Mouse (Mus musculus): ENCODE results near the gene Drc1.

The Drc1 gene

DNA sequence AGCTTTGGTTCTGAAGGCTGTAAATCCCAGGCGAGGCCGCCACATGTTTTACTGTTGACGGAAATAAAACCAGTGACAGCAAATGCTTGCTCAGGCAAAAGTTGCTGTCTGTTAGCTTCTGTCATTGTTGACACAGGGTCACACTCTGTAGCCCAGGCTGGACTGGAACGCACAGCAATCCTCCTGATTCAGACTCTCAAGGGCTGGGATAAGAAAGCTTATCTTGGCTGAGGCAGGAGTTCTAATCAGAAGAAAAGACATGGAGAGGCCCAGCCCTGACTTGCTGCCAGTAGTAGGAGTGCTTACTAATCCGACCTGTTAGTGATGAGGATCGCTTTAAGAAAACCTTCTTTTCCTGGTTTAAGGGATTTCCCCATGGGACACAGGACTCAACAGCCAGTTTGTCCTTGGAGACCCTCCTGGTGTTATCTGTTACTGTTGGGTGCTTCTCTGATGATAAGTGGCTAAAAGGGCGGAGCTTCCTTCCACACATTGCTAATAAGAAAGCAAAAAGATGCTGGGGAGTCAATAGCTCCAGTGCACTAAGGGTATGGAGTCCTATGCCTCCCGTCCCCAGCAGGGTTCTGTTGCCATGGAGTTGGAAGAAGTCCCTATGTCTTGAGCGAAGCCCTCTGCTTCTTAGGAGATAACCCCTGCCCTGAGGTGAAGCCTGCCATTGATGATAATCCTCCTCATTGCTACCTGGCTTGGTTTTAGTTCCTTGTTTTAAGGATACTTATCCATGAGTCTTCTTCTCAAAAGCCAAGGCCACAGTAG is 6.1 kb downstream of the Drc1 start:
- DNase-seq (ENCODE audit: low spot score in 2 of 2), result peak in 1 of 2 experiments; percentile 5

GRCm38 (mm10) chr5:30340815-30341214 is 59.6 kb downstream of the Drc1 start:
- DNase-seq (ENCODE audit: low spot score in 2 of 2), result no peak

GRCm38 (mm10) chr5:30341601-30342365 is 60.6 kb downstream of the Drc1 start:
- DNase-seq (ENCODE audit: low spot score in 2 of 2), result no peak

DNA sequence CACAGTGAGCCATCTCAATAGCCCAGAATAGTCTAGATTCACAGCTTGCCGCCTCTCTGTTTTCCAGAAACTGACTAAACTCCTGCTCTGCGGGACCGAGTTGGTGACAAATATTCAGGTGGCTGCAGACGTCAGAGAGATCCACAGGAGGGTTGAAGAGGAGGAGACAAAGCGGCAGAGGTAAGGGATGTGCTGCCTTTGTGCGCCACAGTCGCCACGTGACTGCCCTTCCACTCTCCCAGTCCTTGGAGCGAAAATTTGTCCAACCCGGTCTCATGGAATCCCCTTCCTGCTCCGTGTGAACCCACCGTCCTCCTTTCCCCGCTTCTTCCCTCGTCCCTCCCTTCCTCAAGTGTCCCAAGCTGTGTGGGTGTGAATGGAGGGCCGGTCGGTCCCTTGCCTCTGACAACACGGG is 61.4 kb downstream of the Drc1 start:
- DNase-seq (ENCODE audit: low spot score in 2 of 2), result no peak

DNA sequence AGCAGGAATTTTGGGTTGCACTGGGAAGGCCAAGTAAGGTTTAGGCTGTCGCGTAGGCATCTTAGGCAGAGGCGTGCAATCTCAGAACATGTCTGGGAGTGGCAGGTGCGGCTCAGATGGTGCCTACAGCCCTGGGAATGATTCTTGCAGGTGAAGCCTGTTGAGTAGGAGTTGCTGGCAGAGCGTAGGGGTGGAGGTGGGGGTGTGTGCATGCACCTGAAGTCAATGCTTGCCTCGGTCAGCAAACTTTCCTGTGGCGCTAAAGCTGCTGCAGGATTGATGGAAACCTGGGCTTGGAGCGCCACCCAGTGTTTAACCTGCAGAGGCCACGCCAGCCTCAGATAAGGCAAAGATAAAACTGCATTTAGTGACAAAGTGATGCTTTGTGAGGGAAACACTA is 61.9 kb downstream of the Drc1 start:
- peak in 1 of 2 experiments; percentile 32 for DNase-seq (ENCODE audit: low spot score in 2 of 2)

DNA sequence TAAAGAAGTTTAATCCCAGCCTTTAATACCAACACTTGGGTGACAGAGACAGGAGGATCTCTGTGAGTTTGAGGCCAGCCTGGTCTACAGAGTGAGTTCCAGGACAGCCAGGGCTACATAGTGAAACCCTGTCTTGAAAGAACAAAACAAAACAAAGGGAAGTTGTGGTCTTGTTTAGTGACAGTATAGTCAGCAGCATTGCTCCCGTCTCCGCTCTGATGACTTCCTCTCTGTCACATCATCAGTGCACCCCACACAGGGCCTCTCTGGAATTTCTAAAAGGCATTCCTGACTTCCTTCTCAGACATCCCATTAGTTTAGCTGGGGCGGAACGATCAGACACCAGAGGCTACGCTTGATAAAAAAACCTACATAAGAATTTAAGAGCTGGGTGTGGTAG is 62.7 kb downstream of the Drc1 start:
- no peak for DNase-seq (ENCODE audit: low spot score in 2 of 2)

- DNase-seq (ENCODE audit: low spot score in 2 of 2), result no peak
Observed at GRCm38 (mm10) chr5:30353605-30354004, 72.4 kb downstream of the Drc1 start.

GRCm38 (mm10) chr5:30355114-30355513 is 73.9 kb downstream of the Drc1 start:
- DNase-seq (ENCODE audit: low spot score in 2 of 2), result no peak

DNA sequence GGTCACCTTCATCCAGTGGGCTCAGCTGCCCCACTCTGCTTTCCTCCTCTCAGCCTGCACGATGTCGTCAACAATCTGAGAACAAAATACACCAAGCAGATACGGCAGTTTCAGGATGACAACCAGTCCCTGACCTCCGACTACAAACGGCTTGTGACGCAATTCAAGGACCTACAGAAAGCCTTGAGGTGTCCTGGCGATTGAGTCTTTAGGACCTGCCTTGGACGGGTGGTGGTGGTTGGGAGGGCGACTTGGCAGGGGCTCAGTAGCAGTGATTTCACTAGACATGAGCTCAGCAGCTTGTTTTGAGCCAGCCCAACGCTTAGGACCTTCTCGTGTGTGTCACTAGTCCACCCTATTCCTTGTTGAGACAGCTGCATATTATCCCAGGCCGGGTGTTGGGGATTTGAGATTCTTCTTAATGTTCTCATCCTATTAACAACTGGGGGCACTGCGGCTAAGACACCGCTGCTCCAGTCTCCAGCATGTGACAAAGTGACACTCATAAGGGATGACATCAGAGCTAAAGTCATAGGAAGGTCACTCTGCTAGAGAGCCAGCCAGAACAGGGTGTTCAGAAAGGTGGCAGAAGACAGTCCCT is 74.5 kb downstream of the Drc1 start:
- DNase-seq (ENCODE audit: low spot score in 2 of 2), result no peak

DNA sequence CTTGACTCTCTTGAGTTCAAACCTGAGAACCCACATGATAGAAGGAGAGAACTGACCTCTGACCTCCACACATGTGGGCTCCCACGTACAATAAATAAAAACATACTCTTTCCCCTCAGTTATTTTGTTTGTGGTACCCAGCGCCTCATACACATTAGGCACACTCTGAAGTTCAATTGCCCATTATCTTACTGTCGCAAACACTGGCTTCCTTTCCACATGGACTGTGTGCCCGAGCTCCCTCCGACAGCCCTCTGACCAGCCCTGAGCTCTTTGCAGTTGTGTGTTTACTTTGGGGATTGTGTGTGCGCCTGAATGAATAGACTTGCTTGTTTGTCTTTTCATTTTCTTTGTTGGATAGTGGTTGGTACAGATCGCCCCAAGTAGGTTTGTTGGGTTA is 75.5 kb downstream of the Drc1 start:
- DNase-seq (ENCODE audit: low spot score in 2 of 2), result no peak

DNA sequence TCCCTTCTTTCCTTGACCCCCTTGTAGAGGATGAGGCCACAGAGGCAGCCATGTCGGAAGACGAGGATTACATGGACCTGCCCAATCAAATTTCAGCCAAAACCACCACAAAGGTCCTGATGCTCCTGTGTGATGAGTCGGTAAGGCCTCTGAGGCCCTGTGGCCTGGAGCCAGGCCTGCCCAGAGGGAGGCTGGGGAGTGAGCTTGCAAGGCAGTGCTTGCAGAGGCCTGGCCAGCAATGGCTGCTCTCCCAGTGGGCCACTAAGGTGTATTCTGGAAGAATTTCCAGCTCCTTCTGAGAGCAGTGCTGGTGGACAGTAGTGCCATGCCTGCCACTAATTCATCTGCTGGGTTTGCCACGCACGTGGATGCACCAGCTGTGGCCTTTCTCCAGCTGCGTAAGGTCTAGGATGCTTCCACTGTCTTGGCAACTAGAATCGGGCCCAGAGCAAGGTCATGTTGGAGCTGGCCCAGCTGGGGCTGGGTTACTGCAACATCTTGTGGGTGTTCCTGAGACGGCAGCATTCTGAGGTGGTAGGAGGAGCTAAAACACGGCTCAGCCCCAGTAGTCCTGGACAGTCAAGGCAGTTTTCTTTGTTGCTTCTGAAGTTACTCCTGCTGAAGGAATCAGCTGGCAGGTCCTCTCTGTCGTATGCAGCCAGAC is 77.4 kb downstream of the Drc1 start:
- no peak for DNase-seq (ENCODE audit: low spot score in 2 of 2)

DNA sequence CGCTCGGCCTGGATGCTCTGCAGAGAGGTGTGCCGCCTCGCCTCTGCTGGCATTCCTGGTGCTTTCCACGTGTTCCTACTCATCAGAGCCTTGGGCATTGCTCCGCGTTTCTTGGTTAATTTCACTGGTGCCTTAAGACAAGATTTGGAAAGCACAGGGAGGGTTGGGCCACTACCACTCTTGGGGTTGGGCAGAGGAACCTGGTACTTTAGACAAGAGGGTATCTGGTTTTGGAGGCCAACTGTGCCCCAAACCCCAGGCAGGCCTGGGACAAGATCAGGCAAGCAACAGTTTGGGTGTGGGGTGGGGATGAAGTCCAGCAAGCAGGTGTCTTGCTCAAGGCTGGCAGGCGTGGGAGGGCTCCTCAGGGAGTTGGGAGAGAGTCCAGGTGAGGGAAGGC is 86.2 kb downstream of the Drc1 start:
- DNase-seq (ENCODE audit: low spot score in 2 of 2), result no peak

- peak; percentile 32 to 33 for DNase-seq (ENCODE audit: low spot score in 2 of 2)
Observed at GRCm38 (mm10) chr5:30369426-30369825, 88.2 kb downstream of the Drc1 start.

DNA sequence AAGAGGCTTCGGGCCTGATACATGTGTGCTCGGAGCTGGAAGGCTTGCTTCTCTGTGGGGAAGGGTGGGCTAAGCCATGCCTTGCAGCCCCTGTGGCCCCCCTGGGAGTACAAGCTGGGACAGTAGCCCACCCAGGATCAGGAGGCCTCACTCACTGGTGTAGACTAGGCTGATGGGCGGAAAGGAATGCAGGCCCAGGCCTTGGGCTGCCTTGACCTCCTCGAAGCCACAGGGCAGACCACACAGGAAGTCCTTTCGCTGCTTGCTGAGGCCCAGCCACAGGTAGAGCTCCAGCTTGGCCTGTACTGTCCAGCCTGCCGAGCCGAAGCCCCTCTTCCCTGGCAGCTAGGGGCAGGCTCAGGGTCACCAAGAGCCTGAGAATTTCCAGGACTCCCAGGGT is 101.7 kb downstream of the Drc1 start:
- no peak for DNase-seq (ENCODE audit: low spot score in 2 of 2)

DNA sequence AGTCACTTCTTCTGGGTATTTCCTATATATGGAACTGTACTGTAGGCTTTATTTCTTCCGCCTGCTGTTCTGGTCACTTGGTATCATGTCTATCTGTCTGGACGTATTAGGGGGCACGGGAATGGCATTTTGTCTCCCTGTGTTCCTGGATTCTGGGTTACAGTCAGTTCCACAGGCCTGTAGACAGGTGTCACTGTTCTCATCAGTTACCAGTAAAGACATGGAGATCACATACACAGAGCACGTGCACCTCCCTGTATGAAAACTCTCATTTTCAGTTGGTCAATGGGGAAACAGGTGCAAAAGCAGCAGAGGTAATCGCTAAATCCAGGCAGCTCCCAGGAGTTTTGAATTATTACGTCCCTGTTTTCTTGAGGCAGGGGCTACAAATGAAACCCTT is 106.5 kb downstream of the Drc1 start:
- no peak for DNase-seq (ENCODE audit: low spot score in 2 of 2)

GRCm38 (mm10) chr5:30389836-30390235 is 108.6 kb downstream of the Drc1 start:
- no peak for DNase-seq (ENCODE audit: low spot score in 2 of 2)

- peak in 1 of 2 experiments; percentile 36 for DNase-seq (ENCODE audit: low spot score in 2 of 2)
Observed at GRCm38 (mm10) chr5:30391473-30391872, 110.3 kb downstream of the Drc1 start.

DNA sequence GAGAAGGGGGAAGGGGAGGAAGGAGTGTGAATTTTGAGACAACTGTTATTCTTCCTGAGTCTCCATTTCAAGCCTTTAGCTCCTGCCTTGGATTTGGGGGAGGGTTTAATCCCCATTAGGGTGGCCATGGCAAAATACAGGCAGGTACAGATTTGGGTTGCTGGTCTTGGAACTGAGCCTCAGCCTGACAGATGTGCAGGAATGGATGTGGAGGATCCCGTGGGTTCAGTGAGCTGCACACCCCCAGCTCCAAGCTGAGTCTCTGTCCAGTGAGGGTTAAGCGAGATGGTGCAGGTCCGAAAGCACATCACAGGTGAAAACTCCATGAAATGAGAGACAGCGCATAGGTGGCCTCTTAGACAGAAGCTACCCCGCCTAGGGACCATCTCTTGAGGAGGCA is 119.3 kb downstream of the Drc1 start:
- no peak for DNase-seq (ENCODE audit: low spot score in 2 of 2)

DNA sequence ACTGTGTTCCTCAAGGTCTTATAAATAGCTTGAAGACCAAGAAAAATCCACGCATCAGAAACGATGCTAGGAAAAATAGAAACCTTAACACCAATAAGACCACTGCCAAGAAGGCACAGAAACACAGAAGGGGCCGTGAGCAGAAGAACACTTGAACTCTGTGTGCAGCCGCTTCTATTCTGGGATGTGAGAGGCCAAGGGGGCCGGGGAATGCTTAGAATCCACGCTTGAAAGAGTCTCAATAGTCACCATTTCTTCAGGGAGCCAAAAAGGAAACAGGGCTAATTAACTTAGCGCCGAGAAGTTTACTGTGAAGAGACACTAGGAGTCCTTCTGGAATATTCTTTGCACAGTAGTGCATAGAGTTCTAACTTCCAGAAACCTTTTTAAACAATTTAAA is 120.0 kb downstream of the Drc1 start:
- DNase-seq (ENCODE audit: low spot score in 2 of 2), result no peak

DNA sequence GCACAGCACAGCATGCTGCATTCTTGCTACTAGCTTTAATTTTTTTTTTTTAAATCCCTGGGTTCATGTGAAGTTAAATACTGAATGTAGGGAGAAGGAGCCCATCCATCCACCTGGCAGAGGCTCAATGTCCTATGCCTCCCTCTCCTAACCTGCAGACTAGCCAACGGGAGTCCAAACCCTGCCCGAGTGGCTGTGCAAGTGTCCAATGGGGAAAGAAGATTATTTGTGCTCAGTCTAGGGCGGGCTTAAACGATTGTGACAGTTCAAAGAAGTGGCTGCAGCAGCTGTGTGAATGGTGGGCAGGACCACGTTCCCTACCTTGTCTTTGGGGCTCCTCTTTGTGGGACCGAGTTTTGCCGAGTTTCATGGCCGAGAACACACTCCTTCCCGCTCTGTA is 125.7 kb downstream of the Drc1 start:
- DNase-seq (ENCODE audit: low spot score in 2 of 2), result no peak

GRCm38 (mm10) chr5:30411524-30411923 is 130.3 kb downstream of the Drc1 start:
- no peak for DNase-seq (ENCODE audit: low spot score in 2 of 2)

- no peak for DNase-seq (ENCODE audit: low spot score in 2 of 2)
Observed at GRCm38 (mm10) chr5:30415381-30415780, 134.2 kb downstream of the Drc1 start.

All from heart, adult 9 months (tissue).